Mouse (Mus musculus) kidney, embryonic 15.5 days (tissue): ENCODE data around the gene Usp21. TPM values are rescaled to one million over a fixed set of nuclear protein-coding genes. Genes with fewer than 3 reads are reported as not detected.

ENCODE experiments used
- ATAC-seq: fragments of 200-750 bp; cut with Nextera tagmentation; replicated peaks from 2 replicates; pipeline ENCODE4 v1.8.0; 2017; ENCODE audit warnings: moderate TSS enrichment; ENCODE audit not compliant: low FRiP score
- H3K27ac ChIP-seq: fragments of 300-500 bp; sonication (generic); 2 replicates; pipeline ENCODE4 v1.5.1; 2015; ENCODE audit warnings: mild to moderate bottlenecking, inconsistent platforms
- H3K27me3 ChIP-seq: fragments of 300-500 bp; sonication (generic); 2 replicates; pipeline ENCODE4 v1.6.1; 2015; ENCODE audit warnings: inconsistent platforms
- H3K36me3 ChIP-seq: fragments of 300-500 bp; sonication (generic); 2 replicates; pipeline ENCODE4 v1.6.1; 2015; ENCODE audit warnings: inconsistent platforms
- H3K4me1 ChIP-seq: fragments of 300-500 bp; sonication (generic); 2 replicates; pipeline ENCODE4 v1.6.1; 2015; ENCODE audit warnings: inconsistent platforms
- H3K4me2 ChIP-seq: fragments of 300-500 bp; sonication (generic); 2 replicates; pipeline ENCODE4 v1.6.1; 2015; ENCODE audit warnings: moderate library complexity, mild to moderate bottlenecking, inconsistent platforms
- H3K4me3 ChIP-seq: fragments of 300-500 bp; sonication (generic); replicated peaks from 2 replicates; pipeline ENCODE4 v1.5.1; 2015; ENCODE audit warnings: mild to moderate bottlenecking, inconsistent platforms
- H3K9ac ChIP-seq: fragments of 300-500 bp; sonication (generic); 2 replicates; pipeline ENCODE4 v1.6.1; 2015; ENCODE audit warnings: mild to moderate bottlenecking, inconsistent platforms
- H3K9me3 ChIP-seq: fragments of 300-500 bp; sonication (generic); replicated peaks from 2 replicates; pipeline ENCODE4 v1.6.1; 2016; ENCODE audit warnings: inconsistent platforms
- WGBS: fragments of 180-500 bp; shearing (Covaris S2); methylation state at CpG from one replicate; pipeline ENCODE4 v1.1.7; 2015; ENCODE audit warnings: mixed read lengths; 5-methylcytosine and 5-hydroxymethylcytosine counted together
- polyA plus RNA-seq: library from polyadenylated mRNA; unstranded; fragments of >200 nt; fragmentation: Nextera tagmentation; extraction: Ambion mirVana; gene quantifications from 2 replicates; pipeline ENCODE4 v1.2.1, GENCODE M21; 2015

Usp21 gene
- polyA plus RNA-seq, 1 experiment from 2014 or later, result 97.8 TPM

GRCm38 (mm10) chr1:171275144-171275734 lies 12.6 kb downstream of the Usp21 start:
- Histone ChIP-seq H3K36me3 (peaks cover 77% of the 10 kb centered on the region), H3K27me3 (no peaks in the 10 kb centered on the region), H3K9ac (no peak overlapping the region), H3K27ac (no peak overlapping the region), H3K4me1 (peaks cover 28% of the 10 kb centered on the region), H3K4me3 (no peak overlapping the region), H3K4me2 (no peak overlapping the region), H3K9me3 (no peaks in the 10 kb centered on the region)
- ATAC-seq, result no peak
- WGBS, result 90% methylated on average over 11 of the region's 11 CpGs

- 91% methylated on average over 12 of the region's 12 CpGs for WGBS
- no peak for ATAC-seq
- H3K4me2 ChIP-seq, result no peak overlapping the region
- H3K4me3 ChIP-seq, result no peak overlapping the region
- peaks cover 75% of the 10 kb centered on the region for H3K36me3 ChIP-seq
- no peaks in the 10 kb centered on the region for H3K9me3 ChIP-seq
- H3K4me1 ChIP-seq, result peaks cover 24% of the 10 kb centered on the region
- no peaks in the 10 kb centered on the region for H3K27me3 ChIP-seq
- no peak overlapping the region for H3K27ac ChIP-seq
- H3K9ac ChIP-seq, result no peak overlapping the region
Observed at GRCm38 (mm10) chr1:171274171-171274570, 13.6 kb downstream of the Usp21 start.

GRCm38 (mm10) chr1:171272086-171272485 lies 15.7 kb downstream of the Usp21 start:
- Histone ChIP-seq H3K27ac (no peak overlapping the region), H3K4me2 (peak overlapping the region; percentile 87), H3K4me1 (peaks cover 24% of the 10 kb centered on the region), H3K36me3 (peaks cover 55% of the 10 kb centered on the region), H3K27me3 (no peaks in the 10 kb centered on the region), H3K9ac (0 out of 2 replicates have a peak overlapping the region, but pooled peaks have one; percentile 69), H3K9me3 (no peaks in the 10 kb centered on the region), H3K4me3 (peak overlapping the region; percentile 82)
- ATAC-seq, result no peak
- 93% methylated on average over 3 of the region's 3 CpGs for WGBS

GRCm38 (mm10) chr1:171271622-171272021 lies 16.2 kb downstream of the Usp21 start:
- Histone ChIP-seq H3K9ac (0 out of 2 replicates have a peak overlapping the region, but pooled peaks have one; percentile 69), H3K36me3 (peaks cover 50% of the 10 kb centered on the region), H3K9me3 (no peaks in the 10 kb centered on the region), H3K27me3 (no peaks in the 10 kb centered on the region), H3K4me3 (peak overlapping the region; percentile 82), H3K27ac (0 out of 2 replicates have a peak overlapping the region, but pooled peaks have one; percentile 85), H3K4me1 (peaks cover 24% of the 10 kb centered on the region), H3K4me2 (peak overlapping the region; percentile 87)
- no peak for ATAC-seq
- WGBS, result 65% methylated on average over 10 of the region's 10 CpGs

GRCm38 (mm10) chr1:171271196-171271595 lies 16.6 kb downstream of the Usp21 start:
- Histone ChIP-seq H3K27ac (peak overlapping the region; percentile 85), H3K9me3 (no peaks in the 10 kb centered on the region), H3K36me3 (peaks cover 46% of the 10 kb centered on the region), H3K27me3 (no peaks in the 10 kb centered on the region), H3K4me2 (peak overlapping the region; percentile 87), H3K4me1 (peaks cover 24% of the 10 kb centered on the region), H3K4me3 (peak overlapping the region; percentile 82), H3K9ac (peak overlapping the region; percentile 69)
- ATAC-seq, result no peak
- 40% methylated on average over 9 of the region's 9 CpGs for WGBS

GRCm38 (mm10) chr1:171270573-171270900 lies 17.3 kb downstream of the Usp21 start:
- Histone ChIP-seq H3K36me3 (peaks cover 39% of the 10 kb centered on the region), H3K27me3 (no peaks in the 10 kb centered on the region), H3K4me3 (peak overlapping the region; percentile 82), H3K4me2 (peak overlapping the region; percentile 87), H3K9me3 (no peaks in the 10 kb centered on the region), H3K9ac (peak overlapping the region; percentile 69), H3K27ac (peak overlapping the region; percentile 85), H3K4me1 (peaks cover 24% of the 10 kb centered on the region)
- under 1% methylated on average over 17 of the region's 19 CpGs for WGBS
- peak; percentile 90 for ATAC-seq

- H3K4me1 ChIP-seq, result peaks cover 24% of the 10 kb centered on the region
- H3K4me3 ChIP-seq, result peak within 1 kb of the TSS; percentile 82
- H3K9ac ChIP-seq, result peak within 1 kb of the TSS; percentile 69
- H3K9me3 ChIP-seq, result no peaks in the 10 kb centered on the region
- ATAC-seq, result peak; percentile 95
- peaks cover 34% of the 10 kb centered on the region for H3K36me3 ChIP-seq
- 3% methylated on average over 36 of the region's 36 CpGs for WGBS
- H3K27me3 ChIP-seq, result no peaks in the 10 kb centered on the region
- peak within 1 kb of the TSS; percentile 85 for H3K27ac ChIP-seq
- peak within 1 kb of the TSS; percentile 87 for H3K4me2 ChIP-seq
Observed at GRCm38 (mm10) chr1:171269848-171270572, 17.8 kb downstream of the Usp21 start, which contains the start of gene B4galt3. TSS of gene B4galt3 (plus strand) at chr1:171270328.

GRCm38 (mm10) chr1:171268341-171268740 lies 19.4 kb downstream of the Usp21 start:
- Histone ChIP-seq H3K27me3 (no peaks in the 10 kb centered on the region), H3K9ac (no peak overlapping the region), H3K36me3 (peaks cover 17% of the 10 kb centered on the region), H3K4me3 (no peak overlapping the region), H3K4me1 (peaks cover 29% of the 10 kb centered on the region), H3K27ac (no peak overlapping the region), H3K4me2 (no peak overlapping the region), H3K9me3 (no peaks in the 10 kb centered on the region)
- no peak for ATAC-seq
- 67% methylated on average over 1 of the region's 1 CpGs for WGBS

- H3K4me2 ChIP-seq, result no peak overlapping the region
- H3K9ac ChIP-seq, result no peak overlapping the region
- 76% methylated on average over 4 of the region's 4 CpGs for WGBS
- H3K4me3 ChIP-seq, result no peak overlapping the region
- no peak for ATAC-seq
- H3K27me3 ChIP-seq, result no peaks in the 10 kb centered on the region
- H3K9me3 ChIP-seq, result no peaks in the 10 kb centered on the region
- no peak overlapping the region for H3K27ac ChIP-seq
- H3K36me3 ChIP-seq, result no peaks in the 10 kb centered on the region
- H3K4me1 ChIP-seq, result peaks cover 31% of the 10 kb centered on the region
Observed at GRCm38 (mm10) chr1:171265971-171266744, 21.6 kb downstream of the Usp21 start.

GRCm38 (mm10) chr1:171263666-171264461 lies 23.9 kb downstream of the Usp21 start:
- Histone ChIP-seq H3K36me3 (peaks cover 8% of the 10 kb centered on the region), H3K27ac (peak overlapping the region; percentile 90), H3K9me3 (no peaks in the 10 kb centered on the region), H3K27me3 (no peaks in the 10 kb centered on the region), H3K4me2 (peak overlapping the region; percentile 50; the same call in 1 of the 2 replicates), H3K4me3 (no peak overlapping the region), H3K4me1 (peaks cover 27% of the 10 kb centered on the region), H3K9ac (no peak overlapping the region)
- ATAC-seq, result no peak
- 78% methylated on average over 3 of the region's 3 CpGs for WGBS

- Histone ChIP-seq H3K27ac (peak overlapping the region; percentile 95), H3K4me1 (peaks cover 27% of the 10 kb centered on the region), H3K9ac (no peak overlapping the region), H3K4me2 (peak overlapping the region; percentile 50), H3K27me3 (no peaks in the 10 kb centered on the region), H3K4me3 (peak overlapping the region; percentile 18; the same call in 1 of the 2 replicates), H3K9me3 (no peaks in the 10 kb centered on the region), H3K36me3 (peaks cover 13% of the 10 kb centered on the region)
- 11% methylated on average over 2 of the region's 2 CpGs for WGBS
- ATAC-seq, result peak; percentile 85
Observed at GRCm38 (mm10) chr1:171263185-171263611, 24.6 kb downstream of the Usp21 start.
